Mouse (Mus musculus): ENCODE data around the gene Hs3st3b1. TPM values are rescaled to one million over a fixed set of nuclear protein-coding genes. Genes with fewer than 3 reads are reported as not detected.
A peak's percentile ranks its signal among the peaks of the same experiment; 100 is the strongest.

Hs3st3b1 gene
- total RNA-seq (2014; rRNA removed), result 3.5 and 4.3 TPM in 2 replicates
- 1.1 and 1.2 TPM in 2 replicates for polyA plus RNA-seq (2015; fragmentation: Nextera tagmentation; extraction: Ambion mirVana)

- peak within 1 kb of the TSS; percentile 66 for H3K4me2 ChIP-seq (ENCODE audit: low read depth)
- peak; percentile 91 for DNase-seq
- TF ChIP-seq CTCF (IDR thresholded peaks at IDR 0.05; ENCODE audit: low read depth), result no peak
- H3K4me1 ChIP-seq (ENCODE audit: insufficient read depth), result peaks cover 8% of the 10 kb centered on the region; the same call in 1 of the 2 replicates
- peak within 1 kb of the TSS; percentile 40 for H3K4me3 ChIP-seq (ENCODE audit: low read depth, low read length)
- no peak within 1 kb of the TSS for H3K27ac ChIP-seq (ENCODE audit: low read depth, low read length)
- WGBS, result 2% methylated on average over 43 of the region's 43 CpGs
- H3K9me3 ChIP-seq (ENCODE audit: low read length), result no peaks in the 10 kb centered on the region
- peak; percentile 94 for ATAC-seq
- peak within 1 kb of the TSS; percentile 40 for H3K9ac ChIP-seq
- no peaks in the 10 kb centered on the region for H3K36me3 ChIP-seq (ENCODE audit: insufficient read depth)
- H3K27me3 ChIP-seq (ENCODE audit: insufficient read depth, low read length), result peaks cover 92% of the 10 kb centered on the region
Measured at GRCm38 (mm10) chr11:63922091-63922621, at the start of gene Hs3st3b1. Gene Hs3st3b1, minus strand, starts transcription at chr11:63922290.

GRCm38 (mm10) chr11:63971462-63971861 lies 49.4 kb upstream of the Hs3st3b1 start:
- no peaks in the 10 kb centered on the region for H3K36me3 ChIP-seq (ENCODE audit: insufficient read depth)
- no peak overlapping the region for H3K4me2 ChIP-seq (ENCODE audit: low read depth)
- ATAC-seq (no peak), DNase-seq (no peak)
- TF ChIP-seq CTCF (IDR thresholded peaks at IDR 0.05; ENCODE audit: low read depth), result no peak
- H3K27me3 ChIP-seq (ENCODE audit: insufficient read depth, low read length), result no peaks in the 10 kb centered on the region
- peaks cover 7% of the 10 kb centered on the region; the same call in 1 of the 2 replicates for H3K4me1 ChIP-seq (ENCODE audit: insufficient read depth)
- no peak overlapping the region for H3K9ac ChIP-seq
- H3K9me3 ChIP-seq (ENCODE audit: low read length), result no peaks in the 10 kb centered on the region
- H3K27ac ChIP-seq (ENCODE audit: low read depth, low read length), result no peak overlapping the region
- WGBS, result 97% methylated on average over 9 of the region's 9 CpGs
- no peak overlapping the region for H3K4me3 ChIP-seq (ENCODE audit: low read depth, low read length)

GRCm38 (mm10) chr11:63970818-63971217 lies 48.7 kb upstream of the Hs3st3b1 start:
- Histone ChIP-seq H3K4me1 (ENCODE audit: insufficient read depth) (peaks cover 7% of the 10 kb centered on the region; the same call in 1 of the 2 replicates), H3K9me3 (ENCODE audit: low read length) (no peaks in the 10 kb centered on the region), H3K9ac (no peak overlapping the region), H3K36me3 (ENCODE audit: insufficient read depth) (no peaks in the 10 kb centered on the region), H3K27me3 (ENCODE audit: insufficient read depth, low read length) (no peaks in the 10 kb centered on the region), H3K4me2 (ENCODE audit: low read depth) (no peak overlapping the region), H3K4me3 (ENCODE audit: low read depth, low read length) (no peak overlapping the region), H3K27ac (ENCODE audit: low read depth, low read length) (no peak overlapping the region)
- ATAC-seq (no peak), DNase-seq (no peak)
- 93% methylated on average over 6 of the region's 6 CpGs for WGBS
- TF ChIP-seq CTCF (IDR thresholded peaks at IDR 0.05; ENCODE audit: low read depth), result no peak

GRCm38 (mm10) chr11:63969205-63969910 lies 47.3 kb upstream of the Hs3st3b1 start:
- no peak for TF ChIP-seq CTCF (IDR thresholded peaks at IDR 0.05; ENCODE audit: low read depth)
- Histone ChIP-seq H3K4me2 (ENCODE audit: low read depth) (no peak overlapping the region), H3K27ac (ENCODE audit: low read depth, low read length) (peak overlapping the region; percentile 45), H3K4me1 (ENCODE audit: insufficient read depth) (peaks cover 7% of the 10 kb centered on the region; the same call in 1 of the 2 replicates), H3K9me3 (ENCODE audit: low read length) (no peaks in the 10 kb centered on the region), H3K36me3 (ENCODE audit: insufficient read depth) (no peaks in the 10 kb centered on the region), H3K9ac (no peak overlapping the region), H3K4me3 (ENCODE audit: low read depth, low read length) (no peak overlapping the region), H3K27me3 (ENCODE audit: insufficient read depth, low read length) (no peaks in the 10 kb centered on the region)
- 17% methylated on average over 11 of the region's 11 CpGs for WGBS
- ATAC-seq (peak; percentile 60), DNase-seq (peak; percentile 60)

GRCm38 (mm10) chr11:63968388-63969035 lies 46.4 kb upstream of the Hs3st3b1 start:
- Histone ChIP-seq H3K4me3 (ENCODE audit: low read depth, low read length) (no peak overlapping the region), H3K27me3 (ENCODE audit: insufficient read depth, low read length) (no peaks in the 10 kb centered on the region), H3K9me3 (ENCODE audit: low read length) (no peaks in the 10 kb centered on the region), H3K4me2 (ENCODE audit: low read depth) (no peak overlapping the region), H3K4me1 (ENCODE audit: insufficient read depth) (peaks cover 7% of the 10 kb centered on the region; the same call in 1 of the 2 replicates), H3K36me3 (ENCODE audit: insufficient read depth) (0 out of 2 replicates have a peak, but pooled peaks cover under 1% of the 10 kb centered on the region), H3K9ac (no peak overlapping the region), H3K27ac (ENCODE audit: low read depth, low read length) (0 out of 2 replicates have a peak overlapping the region, but pooled peaks have one; percentile 1)
- 38% methylated on average over 3 of the region's 3 CpGs for WGBS
- no peak for DNase-seq
- TF ChIP-seq CTCF (IDR thresholded peaks at IDR 0.05; ENCODE audit: low read depth), result no peak
- ATAC-seq, result no peak

- Histone ChIP-seq H3K9ac (no peak overlapping the region), H3K27ac (ENCODE audit: low read depth, low read length) (no peak overlapping the region), H3K4me2 (ENCODE audit: low read depth) (no peak overlapping the region), H3K27me3 (ENCODE audit: insufficient read depth, low read length) (no peaks in the 10 kb centered on the region), H3K4me3 (ENCODE audit: low read depth, low read length) (no peak overlapping the region), H3K9me3 (ENCODE audit: low read length) (no peaks in the 10 kb centered on the region), H3K4me1 (ENCODE audit: insufficient read depth) (peaks cover 7% of the 10 kb centered on the region; the same call in 1 of the 2 replicates), H3K36me3 (ENCODE audit: insufficient read depth) (0 out of 2 replicates have a peak, but pooled peaks cover 5% of the 10 kb centered on the region)
- DNase-seq, result no peak
- TF ChIP-seq CTCF (IDR thresholded peaks at IDR 0.05; ENCODE audit: low read depth), result no peak
- 62% methylated on average over 9 of the region's 9 CpGs for WGBS
- no peak for ATAC-seq
Measured at GRCm38 (mm10) chr11:63967641-63968387, 45.7 kb upstream of the Hs3st3b1 start.
